Mouse (Mus musculus) olfactory bulb, adult 2 months (tissue): Measurements from ENCODE around the gene Foxl2.

Experiments
- CTCF ChIP-seq: fragments of 200-500 bp; IDR thresholded peaks from 2 replicates; pipeline ENCODE4 v1.5.1; 2012; ENCODE audit warnings: low read depth, mild to moderate bottlenecking, low read length, moderate library complexity; ENCODE audit not compliant: insufficient read depth
- POLR2A ChIP-seq: fragments of 200-500 bp; IDR thresholded peaks from 2 replicates; pipeline ENCODE4 v1.6.1; 2012; ENCODE audit warnings: mild to moderate bottlenecking, low read depth, low read length, moderate library complexity; ENCODE audit not compliant: insufficient read depth

DNA sequence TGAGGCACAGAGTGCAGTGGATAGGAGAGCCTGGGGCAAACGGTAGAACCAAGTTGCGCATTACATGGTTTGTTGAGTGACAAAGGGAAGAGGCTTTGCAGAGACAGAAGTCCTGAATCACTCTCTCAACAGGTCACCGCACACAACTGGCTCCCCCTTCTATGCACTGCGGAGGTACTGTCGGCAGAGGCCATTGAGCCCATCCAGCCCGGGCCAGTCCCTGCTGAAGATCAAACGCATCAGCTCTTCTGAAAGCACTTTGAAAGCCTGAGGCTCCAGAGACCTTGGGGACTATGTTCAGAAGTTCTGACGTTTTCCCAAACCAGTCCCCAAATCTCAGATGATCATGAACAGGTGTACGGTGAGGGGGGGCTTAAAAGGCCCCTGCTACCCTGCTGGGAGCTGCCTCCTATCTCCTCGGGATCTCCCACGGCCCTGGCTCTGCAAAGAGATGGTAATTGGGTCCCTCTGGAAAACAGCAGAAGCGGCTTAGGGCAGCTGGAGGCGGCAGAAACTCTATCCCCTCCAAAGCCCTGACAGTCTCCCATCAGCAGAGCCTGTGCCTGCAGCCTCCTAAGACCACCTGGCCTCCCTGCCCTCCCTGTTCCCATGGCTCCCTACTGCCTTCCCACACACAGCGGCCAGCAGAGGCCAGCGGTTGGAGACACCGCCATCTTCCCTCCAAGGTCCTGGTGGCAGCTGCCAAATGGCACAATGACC lies 19.7 kb upstream of the Foxl2 start:
- TF ChIP-seq CTCF (no peak), POLR2A (no peak)
